Mouse (Mus musculus): ENCODE measurements around the gene Rgl1.
A peak's percentile ranks its signal among the peaks of the same experiment; 100 is the strongest.

GRCm38 (mm10) chr1:152612535-152613157 lies 153.5 kb downstream of the Rgl1 start:
- TF ChIP-seq CTCF (IDR thresholded peaks at IDR 0.05) (no peak), EP300 (IDR thresholded peaks at IDR 0.05) (peak; percentile 33; the same call in 1 of the 2 replicates)
